ENCODE assay signal across 8 mouse cellular contexts in genomic region chr6:56798152-56798465, GRCm38 (mm10). TPM values are rescaled to one million over a fixed set of nuclear protein-coding genes. Genes with fewer than 3 reads are reported as not detected.
A peak's percentile ranks its signal among the peaks of the same experiment; 100 is the strongest.
DNase-seq lines count a peak whose midpoint lies in the region; ATAC-seq and TF ChIP-seq lines count a peak whose summit lies in the region.

No protein-coding gene starts in this region.

- no peak for TF ChIP-seq POLR2A in bone marrow macrophage, adult 2 months (IDR thresholded peaks at IDR 0.05; ENCODE audit: borderline replicate concordance, low read depth, low read length)

- H3K27ac ChIP-seq in left cerebral cortex, adult 2 months, result peak overlapping the region; percentile 94
- peak overlapping the region; percentile 99 for H3K27ac ChIP-seq in bone marrow macrophage, adult 2 months (ENCODE audit: insufficient read depth, low read depth, low read length)
- H3K27ac ChIP-seq in hindbrain, embryonic 16.5 days (ENCODE audit: low read depth, low read length), result peak overlapping the region; percentile 99
- peak overlapping the region; percentile 99 for H3K27ac ChIP-seq in midbrain, embryonic 16.5 days (ENCODE audit: low read length)

- no peak for ATAC-seq in hindbrain, embryonic 16.5 days
- no peak for ATAC-seq in midbrain, embryonic 16.5 days

- TF ChIP-seq CTCF in left cerebral cortex, adult 2 months (IDR thresholded peaks at IDR 0.05), result no peak
- TF ChIP-seq CTCF in bone marrow macrophage, adult 2 months (IDR thresholded peaks at IDR 0.05; ENCODE audit: low read depth, low read length), result no peak

- intact Hi-C loops in left cerebral cortex, adult 2 months (cut with DNase I), result loop anchor here (5.0 kb wide), 3 partner anchors 124 to 894 kb away; partner anchors contain the start of genes Nt5c3, Ppm1k, Pyurf and Vmn1r4

- no peaks in the 10 kb centered on the region for H3K9me3 ChIP-seq in hindbrain, embryonic 16.5 days (ENCODE audit: control insufficient read depth, low read length)
- H3K9me3 ChIP-seq in midbrain, embryonic 16.5 days (replicated peaks; ENCODE audit: control insufficient read depth, low read length, poor library complexity, severe bottlenecking), result no peaks in the 10 kb centered on the region

- no peak for DNase-seq in left cerebral cortex, adult 2 months (ENCODE audit: extremely low spot score in 1 of 2, low spot score in 2 of 2)
- DNase-seq in left cerebral cortex, adult 18-20 months (ENCODE audit: low spot score in 2 of 2), result no peak
- DNase-seq in ovary, postnatal 14 days (ENCODE audit: low spot score), result no peak
- no peak for DNase-seq in cerebellum, postnatal 4 days (ENCODE audit: low spot score in 2 of 2)
- DNase-seq in cerebellum, adult 9-11 months, result no peak

- H3K4me3 ChIP-seq in left cerebral cortex, adult 2 months, result peak overlapping the region; percentile 58
- H3K4me3 ChIP-seq in bone marrow macrophage, adult 2 months (ENCODE audit: insufficient read depth, low read length), result peak overlapping the region; percentile 78
- H3K4me3 ChIP-seq in hindbrain, embryonic 16.5 days (ENCODE audit: low read length), result peak overlapping the region; percentile 87
- peak overlapping the region; percentile 85 for H3K4me3 ChIP-seq in midbrain, embryonic 16.5 days (ENCODE audit: low read depth, low read length)

- no peaks in the 10 kb centered on the region for H3K36me3 ChIP-seq in hindbrain, embryonic 16.5 days (ENCODE audit: control insufficient read depth, insufficient read depth, low read length)
- no peaks in the 10 kb centered on the region for H3K36me3 ChIP-seq in midbrain, embryonic 16.5 days (ENCODE audit: control insufficient read depth, insufficient read depth, low read length)

- H3K27me3 ChIP-seq in hindbrain, embryonic 16.5 days (replicated peaks; ENCODE audit: control insufficient read depth, insufficient read depth, low read length), result no peaks in the 10 kb centered on the region
- no peaks in the 10 kb centered on the region for H3K27me3 ChIP-seq in midbrain, embryonic 16.5 days (ENCODE audit: control insufficient read depth, insufficient read depth, low read depth, low read length)

- H3K9ac ChIP-seq in hindbrain, embryonic 16.5 days (ENCODE audit: low read depth, low read length), result peak overlapping the region; percentile 96
- H3K9ac ChIP-seq in midbrain, embryonic 16.5 days (ENCODE audit: low read depth, low read length), result peak overlapping the region; percentile 95

- H3K4me1 ChIP-seq in bone marrow macrophage, adult 2 months (ENCODE audit: control insufficient read depth, insufficient read depth, low read length), result peaks cover 17% of the 10 kb centered on the region
- peaks cover 24% of the 10 kb centered on the region for H3K4me1 ChIP-seq in hindbrain, embryonic 16.5 days (ENCODE audit: control insufficient read depth, insufficient read depth, low read depth, low read length)
- H3K4me1 ChIP-seq in midbrain, embryonic 16.5 days (ENCODE audit: control insufficient read depth, insufficient read depth, low read length), result peaks cover 26% of the 10 kb centered on the region

- peak overlapping the region; percentile 69 for H3K4me2 ChIP-seq in hindbrain, embryonic 16.5 days (ENCODE audit: low read length)
- H3K4me2 ChIP-seq in midbrain, embryonic 16.5 days (ENCODE audit: low read length), result peak overlapping the region; percentile 76

- 18% methylated on average over 8 of the region's 8 CpGs for WGBS in hindbrain, embryonic 16.5 days
- 17% methylated on average over 8 of the region's 8 CpGs for WGBS in midbrain, embryonic 16.5 days

RNA-seq across cellular contexts. Expression of gene Kbtbd2, which starts 0.5 kb away (rescaled TPM):
- 10 to 100 TPM; 58.1 to 66.1 TPM for total RNA-seq in left cerebral cortex, adult 2 months (2021)
- total RNA-seq in left cerebral cortex, adult 18-20 months (2021), result 10 to 100 TPM; 67.3 to 71.7 TPM
- 35.1 and 42.6 TPM in 2 replicates for polyA plus RNA-seq in bone marrow macrophage, adult 2 months (2012; ENCODE audit: insufficient read depth, insufficient read length, missing spikeins)
- polyA plus RNA-seq in hindbrain, embryonic 16.5 days (2015; fragmentation: Nextera tagmentation; extraction: Ambion mirVana), result 24.7 and 27.2 TPM in 2 replicates
- polyA plus RNA-seq in midbrain, embryonic 16.5 days (2015; fragmentation: Nextera tagmentation; extraction: Ambion mirVana), result 23.9 and 29.4 TPM in 2 replicates

RNA-seq across cellular contexts. Expression of gene Fkbp9, which starts 33.8 kb away (rescaled TPM):
- total RNA-seq in left cerebral cortex, adult 2 months (2021), result 10 to 100 TPM; 25.9 to 26.6 TPM
- total RNA-seq in left cerebral cortex, adult 18-20 months (2021), result 10 to 100 TPM; 26.8 to 31.4 TPM
- polyA plus RNA-seq in bone marrow macrophage, adult 2 months (2012; ENCODE audit: insufficient read depth, insufficient read length, missing spikeins), result 6.8 and 6.9 TPM in 2 replicates
- 41.8 and 48.3 TPM in 2 replicates for polyA plus RNA-seq in hindbrain, embryonic 16.5 days (2015; fragmentation: Nextera tagmentation; extraction: Ambion mirVana)
- 27.7 and 30.8 TPM in 2 replicates for polyA plus RNA-seq in midbrain, embryonic 16.5 days (2015; fragmentation: Nextera tagmentation; extraction: Ambion mirVana)
